Mouse (Mus musculus) stomach, postnatal 0 days (tissue): ENCODE measurements at regions not wholly inside any gene's neighbourhood (a gene's known extent, or its start where the extent isn't known, plus 50 kb on each side); places are given as distances from the start of the nearest gene placed in this dataset.

Source experiments
- CTCF ChIP-seq: IDR thresholded peaks from 2 replicates; pipeline ENCODE4 v1.5.1; 2016; ENCODE audit warnings: antibody characterized with exemption, low read depth, mild to moderate bottlenecking, moderate library complexity
- EP300 ChIP-seq: optimal IDR thresholded peaks from 2 replicates; pipeline ENCODE3; 2016; ENCODE audit warnings: antibody characterized with exemption

GRCm38 (mm10) chr8:8984159-8984828 lies 294.0 kb upstream of the Arglu1 start:
- no peak for TF ChIP-seq EP300
- no peak for TF ChIP-seq CTCF
